Mouse (Mus musculus): ENCODE measurements around the gene Prpf8.

The Prpf8 gene

GRCm38 (mm10) chr11:75532340-75533277 lies 46.0 kb downstream of the Prpf8 start:
- DNase-seq (ENCODE audit: extremely low read depth, low read depth, low spot score), result no peak

GRCm38 (mm10) chr11:75533314-75534015 lies 46.8 kb downstream of the Prpf8 start:
- no peak for DNase-seq (ENCODE audit: extremely low read depth, low read depth, low spot score)

- DNase-seq (ENCODE audit: extremely low read depth, low read depth, low spot score), result no peak
Measured at GRCm38 (mm10) chr11:75534286-75535033, 47.8 kb downstream of the Prpf8 start.

GRCm38 (mm10) chr11:75535106-75535795 lies 48.6 kb downstream of the Prpf8 start:
- DNase-seq (ENCODE audit: extremely low read depth, low read depth, low spot score), result no peak

GRCm38 (mm10) chr11:75536255-75537024 lies 49.8 kb downstream of the Prpf8 start:
- no peak for DNase-seq (ENCODE audit: extremely low read depth, low read depth, low spot score)

GRCm38 (mm10) chr11:75537025-75537414 lies 50.4 kb downstream of the Prpf8 start:
- no peak for DNase-seq (ENCODE audit: extremely low read depth, low read depth, low spot score)

GRCm38 (mm10) chr11:75537491-75538183 lies 51.0 kb downstream of the Prpf8 start:
- DNase-seq (ENCODE audit: extremely low read depth, low read depth, low spot score), result no peak

GRCm38 (mm10) chr11:75538184-75538969 lies 51.8 kb downstream of the Prpf8 start:
- DNase-seq (ENCODE audit: extremely low read depth, low read depth, low spot score), result no peak

- DNase-seq (ENCODE audit: extremely low read depth, low read depth, low spot score), result no peak
Measured at GRCm38 (mm10) chr11:75538970-75539299, 52.3 kb downstream of the Prpf8 start.

- DNase-seq (ENCODE audit: extremely low read depth, low read depth, low spot score), result no peak
Measured at GRCm38 (mm10) chr11:75540209-75540608, 53.6 kb downstream of the Prpf8 start.

- DNase-seq (ENCODE audit: extremely low read depth, low read depth, low spot score), result no peak
Measured at GRCm38 (mm10) chr11:75540710-75541581, 54.3 kb downstream of the Prpf8 start.

- no peak for DNase-seq (ENCODE audit: extremely low read depth, low read depth, low spot score)
Measured at GRCm38 (mm10) chr11:75544713-75545112, 58.1 kb downstream of the Prpf8 start.

GRCm38 (mm10) chr11:75546057-75546456 lies 59.4 kb downstream of the Prpf8 start:
- no peak for DNase-seq (ENCODE audit: extremely low read depth, low read depth, low spot score)

- no peak for DNase-seq (ENCODE audit: extremely low read depth, low read depth, low spot score)
Measured at GRCm38 (mm10) chr11:75549658-75550111, 63.1 kb downstream of the Prpf8 start.

- no peak for DNase-seq (ENCODE audit: extremely low read depth, low read depth, low spot score)
Measured at GRCm38 (mm10) chr11:75550200-75550946, 63.8 kb downstream of the Prpf8 start.

GRCm38 (mm10) chr11:75551321-75551720 lies 64.7 kb downstream of the Prpf8 start:
- DNase-seq (ENCODE audit: extremely low read depth, low read depth, low spot score), result no peak

GRCm38 (mm10) chr11:75551961-75552441 lies 65.4 kb downstream of the Prpf8 start:
- DNase-seq (ENCODE audit: extremely low read depth, low read depth, low spot score), result no peak
